Mouse (Mus musculus) CH12.LX (cell line): ENCODE data around the gene Hid1.

Experiments
- CHD1 ChIP-seq: IDR thresholded peaks from 2 replicates; pipeline ENCODE4 v1.6.1; 2012; ENCODE audit warnings: low read depth, low read length, improper control_type of control experiment, inconsistent platforms
- CTCF ChIP-seq, 2 experiments: IDR thresholded peaks in 1 of 2; conservative IDR thresholded peaks in 1 of 2; 2 replicates each; pipeline ENCODE4 v1.5.1; 2011 to 2012; ENCODE audit warnings: low read depth in 2 of 2, low read length in 2 of 2, improper control_type of control experiment in 1 of 2, inconsistent platforms in 1 of 2, mild to moderate bottlenecking in 1 of 2, moderate library complexity in 1 of 2
- E2F4 ChIP-seq: IDR thresholded peaks from 2 replicates; pipeline ENCODE4 v1.6.1; 2011; ENCODE audit warnings: low read depth, low read length, improper control_type of control experiment; ENCODE audit not compliant: insufficient replicate concordance
- EP300 ChIP-seq: IDR thresholded peaks from 2 replicates; pipeline ENCODE4 v1.6.1; 2011; ENCODE audit warnings: low read length, improper control_type of control experiment
- ETS1 ChIP-seq: conservative IDR thresholded peaks from 2 replicates; pipeline ENCODE4 v1.6.1; 2012; ENCODE audit warnings: low read depth, mild to moderate bottlenecking, inconsistent platforms, low read length, improper control_type of control experiment, moderate library complexity
- MXI1 ChIP-seq: IDR thresholded peaks from 2 replicates; pipeline ENCODE4 v1.6.1; 2011; ENCODE audit warnings: mild to moderate bottlenecking, low read depth, low read length, improper control_type of control experiment
- POLR2AphosphoS2 ChIP-seq: IDR thresholded peaks from 2 replicates; pipeline ENCODE4 v1.6.1; 2011; ENCODE audit warnings: low read depth, low read length, improper control_type of control experiment
- RAD21 ChIP-seq: IDR thresholded peaks from 2 replicates; pipeline ENCODE4 v1.6.1; 2011; ENCODE audit warnings: low read depth, mild to moderate bottlenecking, low read length, improper control_type of control experiment, moderate library complexity
- RCOR1 ChIP-seq: conservative IDR thresholded peaks from 2 replicates; pipeline ENCODE4 v1.6.1; 2012; ENCODE audit warnings: low read depth, mild to moderate bottlenecking, inconsistent platforms, low read length, improper control_type of control experiment
- TBP ChIP-seq: conservative IDR thresholded peaks from 2 replicates; pipeline ENCODE4 v1.6.1; 2011; ENCODE audit warnings: low read depth, low read length, improper control_type of control experiment
- USF1 ChIP-seq: IDR thresholded peaks from 2 replicates; pipeline ENCODE4 v1.6.1; 2014; ENCODE audit warnings: low read depth, mild to moderate bottlenecking, inconsistent platforms, low read length, improper control_type of control experiment
- ZKSCAN1 ChIP-seq: IDR thresholded peaks from 2 replicates; pipeline ENCODE4 v1.6.1; 2012; ENCODE audit warnings: low read depth, inconsistent platforms, low read length, improper control_type of control experiment, borderline replicate concordance
- ZNF384 ChIP-seq: IDR thresholded peaks from 2 replicates; pipeline ENCODE4 v1.6.1; 2012; ENCODE audit warnings: low read depth, low read length, improper control_type of control experiment, inconsistent platforms

- no peak for TF ChIP-seq CTCF (conservative IDR thresholded peaks at IDR 0.05 in 1 of 2, IDR thresholded peaks at IDR 0.05 in 1 of 2; ENCODE audit: low read depth in 2 of 2, low read length in 2 of 2)
- no peak for TF ChIP-seq RCOR1
- no peak for TF ChIP-seq TBP
- TF ChIP-seq MXI1: no peak
- no peak for TF ChIP-seq RAD21
- no peak for TF ChIP-seq E2F4
- TF ChIP-seq CHD1: no peak
- TF ChIP-seq POLR2AphosphoS2: no peak
- TF ChIP-seq ETS1: no peak
- TF ChIP-seq ZKSCAN1: no peak
- TF ChIP-seq USF1: no peak
- TF ChIP-seq ZNF384: no peak
- TF ChIP-seq EP300: no peak
These were observed 26.3 kb upstream of the Hid1 start for GRCm38 (mm10) chr11:115393721-115394325.
